Mouse (Mus musculus): ENCODE data around the gene Foxb1.

Foxb1 gene

GRCm38 (mm10) chr9:69756456-69756855, 4.3 kb downstream of the Foxb1 start:
- DNase-seq (ENCODE audit: low spot score in 2 of 2), result no peak

GRCm38 (mm10) chr9:69756041-69756440, 4.7 kb downstream of the Foxb1 start:
- DNase-seq (ENCODE audit: low spot score in 2 of 2), result no peak

- no peak for DNase-seq (ENCODE audit: low spot score in 2 of 2)
Observed at GRCm38 (mm10) chr9:69755157-69755556, 5.6 kb downstream of the Foxb1 start.

GRCm38 (mm10) chr9:69754712-69755111, 6.0 kb downstream of the Foxb1 start:
- no peak for DNase-seq (ENCODE audit: low spot score in 2 of 2)

GRCm38 (mm10) chr9:69754291-69754690, 6.4 kb downstream of the Foxb1 start:
- no peak for DNase-seq (ENCODE audit: low spot score in 2 of 2)

- DNase-seq (ENCODE audit: low spot score in 2 of 2), result no peak
Observed at GRCm38 (mm10) chr9:69747971-69748370, 12.8 kb downstream of the Foxb1 start.

- no peak for DNase-seq (ENCODE audit: low spot score in 2 of 2)
Observed at GRCm38 (mm10) chr9:69728736-69729135, 32.0 kb downstream of the Foxb1 start.

- DNase-seq (ENCODE audit: low spot score in 2 of 2), result no peak
Observed at GRCm38 (mm10) chr9:69718431-69718830, 42.3 kb downstream of the Foxb1 start.

GRCm38 (mm10) chr9:69716364-69716763, 44.4 kb downstream of the Foxb1 start:
- no peak for DNase-seq (ENCODE audit: low spot score in 2 of 2)

GRCm38 (mm10) chr9:69715445-69715844, 45.3 kb downstream of the Foxb1 start:
- DNase-seq (ENCODE audit: low spot score in 2 of 2), result no peak

- DNase-seq (ENCODE audit: low spot score in 2 of 2), result no peak
Observed at GRCm38 (mm10) chr9:69714346-69714745, 46.4 kb downstream of the Foxb1 start.

- no peak for DNase-seq (ENCODE audit: low spot score in 2 of 2)
Observed at GRCm38 (mm10) chr9:69713577-69714327, 47.0 kb downstream of the Foxb1 start.

GRCm38 (mm10) chr9:69712714-69713525, 47.8 kb downstream of the Foxb1 start:
- no peak for DNase-seq (ENCODE audit: low spot score in 2 of 2)

Data from frontal cortex, postnatal 14 days (tissue).